Mouse (Mus musculus) lung, adult 2 months (tissue): Measurements from ENCODE around the gene Best3.

Experiments
- CTCF ChIP-seq: fragments of 200-500 bp; IDR thresholded peaks from 2 replicates; pipeline ENCODE4 v1.5.1; 2011; ENCODE audit warnings: mild to moderate bottlenecking, low read length, control low read depth; ENCODE audit not compliant: insufficient read depth
- POLR2A ChIP-seq: fragments of 200-500 bp; IDR thresholded peaks from 2 replicates; pipeline ENCODE4 v1.6.1; 2011; ENCODE audit warnings: low read depth, mild to moderate bottlenecking, control low read depth, low read length, borderline replicate concordance; ENCODE audit errors: extremely low read depth

GRCm38 (mm10) chr10:117026176-117026575 is 40.1 kb downstream of the Best3 start:
- TF ChIP-seq POLR2A (no peak), CTCF (no peak)
